Mouse (Mus musculus) right cerebral cortex, adult 2 months (tissue): ENCODE data around the gene Stxbp4.

ENCODE experiments used
- DNase-seq, 2 experiments: peaks; one replicate each; pipeline ENCODE4 v3.0.0; 2021 to 2022; ENCODE audit warnings: low spot score in 2 of 2

Gene Stxbp4

DNA sequence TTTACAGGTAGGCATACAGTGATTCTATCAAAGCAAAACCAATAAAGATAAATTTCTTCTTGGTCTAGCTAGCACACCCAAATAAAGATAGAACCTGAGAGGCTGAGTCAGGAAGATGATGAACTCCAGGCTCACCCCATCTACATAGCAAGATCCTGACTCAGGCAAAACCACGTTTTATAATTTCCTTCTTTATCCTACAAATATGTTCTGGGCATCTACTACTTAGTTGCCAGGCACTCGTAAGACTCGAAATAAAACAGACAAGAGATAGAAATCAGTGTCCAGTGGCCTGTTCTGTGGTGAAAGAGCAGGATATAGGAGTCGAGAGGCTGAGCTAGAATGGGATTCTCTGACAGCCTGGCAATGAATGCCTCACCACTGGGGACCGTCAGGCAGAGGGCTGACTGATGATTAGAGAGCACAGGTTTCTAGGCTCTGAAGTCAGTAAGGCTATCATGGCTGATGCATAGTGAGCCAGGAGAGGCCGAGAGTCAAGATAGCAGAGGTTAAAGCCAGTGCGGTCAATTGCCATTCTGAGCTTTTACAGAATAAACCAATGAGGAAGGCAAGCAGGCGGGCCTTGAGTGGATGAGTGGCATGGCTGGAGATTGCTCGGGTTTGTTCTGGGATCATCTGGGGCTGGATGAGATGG, 12.5 kb upstream of the Stxbp4 start:
- DNase-seq: no peak

DNA sequence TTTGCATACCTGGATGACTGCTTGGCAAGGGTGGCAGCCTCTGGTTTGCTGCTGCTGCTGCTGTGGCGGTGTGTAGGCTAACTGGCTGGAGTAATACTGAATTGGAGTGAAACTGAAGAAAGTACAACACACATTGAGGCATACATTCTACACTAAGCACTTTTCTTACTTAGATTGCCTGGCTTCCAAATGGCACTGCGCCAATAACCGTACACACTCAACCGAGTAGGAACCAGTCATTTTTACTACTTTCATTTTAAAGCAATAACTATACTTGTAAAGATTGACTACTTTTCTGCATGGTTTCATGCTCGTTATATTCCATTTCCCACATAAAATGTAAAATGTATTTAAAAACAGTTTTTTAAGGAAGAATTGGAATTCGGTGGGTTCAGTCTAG, 11.9 kb upstream of the Stxbp4 start:
- DNase-seq: no peak

DNA sequence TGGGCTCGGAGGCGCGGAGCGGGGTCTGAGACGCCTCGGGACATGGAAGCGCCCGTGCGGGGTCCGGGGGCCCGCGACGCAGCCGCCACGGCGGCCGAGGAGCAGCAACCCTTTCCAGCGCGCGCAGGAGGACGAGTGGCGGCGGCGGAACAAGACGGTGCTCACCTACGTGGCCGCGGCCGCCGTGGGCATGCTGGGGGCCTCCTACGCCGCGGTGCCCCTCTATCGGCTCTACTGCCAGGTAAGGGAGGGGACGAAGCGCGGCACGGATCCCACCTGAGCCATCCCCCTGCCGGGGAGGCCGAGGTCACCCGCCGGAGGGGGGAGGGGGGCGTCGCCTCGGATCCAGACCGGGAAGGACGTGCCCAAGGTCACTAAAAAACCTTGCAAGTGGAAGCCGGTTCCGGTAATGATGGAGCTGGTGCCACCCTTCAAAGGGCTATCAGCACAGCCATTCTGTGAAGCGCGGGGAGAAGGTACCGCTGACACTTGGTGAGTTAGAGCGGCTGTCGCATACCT, 487 bp upstream of the Stxbp4 start:
- DNase-seq: peak in 1 of 2 experiments; percentile 21

DNA sequence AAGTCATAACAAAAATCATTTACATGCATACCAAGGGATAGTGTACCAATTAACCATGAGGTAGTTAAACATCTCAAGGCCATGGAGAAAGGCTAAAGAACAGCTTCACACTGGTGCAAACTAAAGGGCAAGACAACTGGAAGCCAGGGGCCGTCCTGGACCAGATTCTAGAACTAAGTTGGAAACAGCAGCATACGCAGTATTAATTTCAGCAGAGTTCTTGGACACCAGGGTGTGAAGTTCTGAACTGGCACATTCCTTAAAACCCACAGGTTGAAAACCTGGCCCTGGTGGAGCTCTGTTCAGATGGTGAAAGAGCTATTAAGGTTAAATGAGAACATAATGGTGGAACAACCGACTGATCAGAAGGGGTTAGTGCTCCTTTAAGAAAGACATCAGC, 3.2 kb downstream of the Stxbp4 start:
- DNase-seq: no peak

- no peak for DNase-seq
Measured at GRCm38 (mm10) chr11:90632480-90632879, 5.4 kb downstream of the Stxbp4 start.

- DNase-seq: no peak
Measured at GRCm38 (mm10) chr11:90627751-90628150, 10.1 kb downstream of the Stxbp4 start.

DNA sequence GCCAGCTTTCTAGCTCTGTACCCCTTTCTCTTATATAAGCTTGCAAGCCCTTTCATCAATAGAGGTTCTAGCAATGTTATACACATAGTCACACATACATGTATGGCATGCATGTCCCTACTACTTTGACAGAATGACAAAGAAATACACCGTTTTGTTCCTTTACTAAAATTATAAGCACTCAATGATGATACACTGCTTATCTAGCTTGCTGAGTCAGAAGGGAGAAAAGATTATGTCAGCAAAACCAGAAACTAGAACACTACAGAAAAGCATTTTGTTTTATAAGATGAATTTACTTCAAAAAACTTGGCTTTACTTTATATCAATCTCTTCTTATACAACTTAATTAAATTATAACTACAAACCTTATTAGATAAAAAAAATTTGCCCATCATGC, 12.7 kb downstream of the Stxbp4 start:
- DNase-seq: no peak

- DNase-seq: peak; percentile 53 to 71
Measured at GRCm38 (mm10) chr11:90623477-90623876, 14.4 kb downstream of the Stxbp4 start.

GRCm38 (mm10) chr11:90622500-90622899, 15.4 kb downstream of the Stxbp4 start:
- no peak for DNase-seq

DNA sequence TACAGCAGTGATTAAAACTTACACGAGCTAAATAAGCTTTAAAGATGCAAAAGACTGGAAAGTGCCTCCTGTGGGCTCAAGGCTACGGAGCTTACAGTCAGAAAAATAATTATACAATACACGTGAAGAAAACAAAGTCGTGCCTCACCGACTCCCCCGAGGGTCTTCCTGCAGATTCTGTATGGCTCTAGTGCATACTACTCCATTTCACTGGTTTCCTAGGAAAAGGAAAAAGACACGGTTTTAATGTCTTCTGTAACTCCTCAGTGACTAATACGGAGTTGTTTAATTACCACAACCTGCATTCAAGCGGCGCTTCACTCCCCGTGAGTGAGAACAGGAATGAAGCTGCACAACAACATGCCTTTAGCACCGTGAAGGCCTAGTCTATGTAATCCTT, 15.8 kb downstream of the Stxbp4 start:
- no peak for DNase-seq

GRCm38 (mm10) chr11:90616431-90616830, 21.5 kb downstream of the Stxbp4 start:
- DNase-seq: no peak

GRCm38 (mm10) chr11:90614743-90615142, 23.1 kb downstream of the Stxbp4 start:
- DNase-seq: no peak

GRCm38 (mm10) chr11:90612118-90612517, 25.8 kb downstream of the Stxbp4 start:
- no peak for DNase-seq

DNA sequence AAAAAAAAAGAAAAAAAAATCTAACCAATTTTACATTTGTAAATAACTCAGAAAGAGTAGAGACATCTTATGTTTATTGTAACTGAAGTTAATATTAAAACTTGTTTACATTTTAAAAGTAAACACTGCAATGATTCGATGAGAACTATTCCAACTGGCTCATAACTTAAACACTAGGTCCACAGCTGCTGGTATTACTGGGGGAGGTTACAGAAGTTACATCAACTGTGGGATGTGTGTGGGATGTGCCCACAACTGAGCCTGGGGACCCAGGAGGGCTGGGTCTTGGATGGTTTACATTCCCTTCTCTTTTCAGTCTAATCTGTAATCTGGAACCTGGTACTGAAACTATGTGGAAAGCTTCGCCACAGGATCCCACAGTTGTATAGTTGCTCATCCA, 34.8 kb downstream of the Stxbp4 start:
- DNase-seq: no peak

- DNase-seq: no peak
Measured at GRCm38 (mm10) chr11:90595826-90596225, 42.1 kb downstream of the Stxbp4 start.

- peak in 1 of 2 experiments; percentile 5 for DNase-seq
Measured at GRCm38 (mm10) chr11:90590996-90591395, 46.9 kb downstream of the Stxbp4 start.

GRCm38 (mm10) chr11:90586203-90586602, 51.7 kb downstream of the Stxbp4 start:
- no peak for DNase-seq

DNA sequence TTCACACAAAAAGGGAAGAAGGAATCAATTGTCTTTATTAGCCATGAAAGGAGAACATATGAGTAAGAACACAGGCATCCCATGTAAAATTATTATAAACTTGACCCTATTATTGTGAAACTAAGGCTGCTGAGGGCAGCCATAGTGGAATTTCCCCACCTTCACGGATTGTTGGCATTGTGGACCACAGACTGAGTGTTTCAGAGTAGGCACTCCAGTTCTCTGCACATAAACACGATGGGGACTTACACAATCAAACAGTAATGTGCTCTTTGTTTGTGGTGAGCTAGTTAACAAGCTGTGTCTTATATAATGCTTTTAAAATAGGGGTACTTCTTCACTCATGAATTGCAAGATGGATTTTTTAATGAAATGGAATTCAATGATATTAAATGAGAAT, 52.1 kb downstream of the Stxbp4 start:
- DNase-seq: no peak

GRCm38 (mm10) chr11:90577057-90577780, 60.7 kb downstream of the Stxbp4 start:
- no peak for DNase-seq

DNA sequence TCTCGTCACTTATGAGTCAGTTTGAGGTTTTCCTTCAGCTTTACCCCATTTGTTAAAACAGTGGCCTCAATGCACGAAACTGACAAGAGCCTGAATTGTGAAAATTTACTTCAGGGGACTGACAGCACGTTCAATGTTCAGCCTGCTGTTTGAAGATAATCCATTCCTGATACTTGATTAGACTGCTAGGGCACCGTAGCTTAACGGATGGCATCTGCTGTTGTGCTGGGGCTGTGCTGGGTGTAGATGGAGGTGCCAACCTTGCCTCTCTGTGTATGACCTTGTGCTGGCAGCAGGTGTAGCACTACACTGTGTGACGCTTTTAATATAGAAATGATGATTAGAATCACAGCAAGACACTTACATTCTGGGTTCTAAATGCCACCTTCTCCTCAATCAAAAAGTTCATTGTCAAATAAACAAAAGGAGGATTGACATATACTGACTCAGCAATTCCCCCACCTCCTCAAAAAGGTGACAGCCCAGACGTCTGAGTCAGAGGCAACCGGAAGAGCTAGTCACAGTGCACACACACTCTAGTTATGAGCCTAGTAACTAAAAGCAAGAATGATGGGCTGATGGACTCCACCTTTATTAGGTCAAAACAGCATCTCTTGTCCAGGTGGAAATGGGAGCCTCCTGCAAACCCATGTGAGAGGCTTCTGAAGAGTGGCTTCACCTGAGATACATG, 61.5 kb downstream of the Stxbp4 start:
- DNase-seq: no peak

GRCm38 (mm10) chr11:90575491-90576048, 62.3 kb downstream of the Stxbp4 start:
- DNase-seq: no peak

- DNase-seq: no peak
Measured at GRCm38 (mm10) chr11:90570646-90571259, 67.1 kb downstream of the Stxbp4 start.
